26 mouse cellular contexts compared by ENCODE assay signal in genomic region chr14:54942479-54942878, GRCm38 (mm10). TPM values are rescaled to one million over a fixed set of nuclear protein-coding genes. Genes with fewer than 3 reads are reported as not detected.
"Had no signal": no experiment of that assay in that cellular context is flagged by ENCODE, and none has a peak within 500 bp of the region (broad histone marks: within the 10 kb centered on the region; RNA-seq: fewer than 3 reads in every experiment).

No protein-coding gene starts in this region.

- H3K36me3 ChIP-seq: midbrain, embryonic 10.5 days; midbrain, embryonic 12.5 days; neural tube, embryonic 13.5 days; neural tube, embryonic 15.5 days had no signal

- H3K4me3 ChIP-seq: midbrain, embryonic 10.5 days; midbrain, embryonic 12.5 days; myocyte; neural tube, embryonic 13.5 days; neural tube, embryonic 15.5 days had no signal

- H3K4me1 ChIP-seq: midbrain, embryonic 10.5 days; midbrain, embryonic 12.5 days; neural tube, embryonic 13.5 days; neural tube, embryonic 15.5 days had no signal

- H3K27me3 ChIP-seq: midbrain, embryonic 12.5 days; neural tube, embryonic 13.5 days; neural tube, embryonic 15.5 days had no signal

- H3K27ac ChIP-seq: midbrain, embryonic 10.5 days; midbrain, embryonic 12.5 days; neural tube, embryonic 13.5 days; neural tube, embryonic 15.5 days had no signal

- H3K9me3 ChIP-seq: midbrain, embryonic 10.5 days; midbrain, embryonic 12.5 days; neural tube, embryonic 13.5 days; neural tube, embryonic 15.5 days had no signal

- DNase-seq: lung, embryonic 14.5 days; lung, postnatal 10 days; lung, postnatal 4 days; midbrain, embryonic 14.5 days; retina, postnatal 1 day; right cerebral cortex, adult 18-20 months; right cerebral cortex, postnatal 25 days; right cerebral cortex, postnatal 4 days; spleen, adult 18-20 months; thymus, adult 18-20 months; thymus, postnatal 14 days; thymus, postnatal 36 days had no signal

- H3K9ac ChIP-seq: lung, embryonic 14.5 days; midbrain, embryonic 12.5 days; neural tube, embryonic 13.5 days; neural tube, embryonic 15.5 days had no signal

- ATAC-seq: midbrain, embryonic 16.5 days had no signal

- H3K4me2 ChIP-seq: lung, embryonic 14.5 days; midbrain, embryonic 12.5 days; neural tube, embryonic 13.5 days; neural tube, embryonic 15.5 days had no signal

RNA-seq across cellular contexts. Expression of gene Cmtm5, which starts 6.4 kb away (rescaled TPM):
- total RNA-seq: megakaryocyte, adult 5-6 weeks; megakaryocyte-erythroid progenitor cell, adult 5-6 weeks had no signal
- polyA plus RNA-seq: myocyte had no signal

RNA-seq across cellular contexts. Expression of gene Il25, which starts 10.0 kb away (rescaled TPM):
- total RNA-seq: megakaryocyte, adult 5-6 weeks; megakaryocyte-erythroid progenitor cell, adult 5-6 weeks had no signal
- polyA plus RNA-seq: lung, embryonic 14.5 days; lung, embryonic 16.5 days; midbrain, embryonic 10.5 days; midbrain, embryonic 12.5 days; midbrain, embryonic 14.5 days; neural tube, embryonic 11.5 days; stomach, embryonic 14.5 days; stomach, embryonic 16.5 days; thymus, postnatal 0 days had no signal

RNA-seq across cellular contexts. Expression of gene Efs, which starts 16.6 kb away (rescaled TPM):
- total RNA-seq: megakaryocyte, adult 5-6 weeks; megakaryocyte-erythroid progenitor cell, adult 5-6 weeks had no signal

RNA-seq across cellular contexts. Expression of gene Myh6, which starts 24.2 kb away (rescaled TPM):
- total RNA-seq: megakaryocyte, adult 5-6 weeks; megakaryocyte-erythroid progenitor cell, adult 5-6 weeks had no signal
- polyA plus RNA-seq: small intestine, adult 2 months had no signal
